Mouse (Mus musculus) brain, embryonic 18.5 days (tissue): ENCODE results near the gene Faap20.
A peak's percentile ranks its signal among the peaks of the same experiment; 100 is the strongest.
"Not testable (repeated sequence)": the region's sequence is repeated elsewhere in the genome, so short reads cannot be mapped to it uniquely, and the experiment has no call there.

Experiments used
- DNase-seq: peaks from one replicate; pipeline ENCODE4 v3.0.0-alpha.2; 2012; ENCODE audit warnings: low read depth, low spot score

Gene Faap20

DNA sequence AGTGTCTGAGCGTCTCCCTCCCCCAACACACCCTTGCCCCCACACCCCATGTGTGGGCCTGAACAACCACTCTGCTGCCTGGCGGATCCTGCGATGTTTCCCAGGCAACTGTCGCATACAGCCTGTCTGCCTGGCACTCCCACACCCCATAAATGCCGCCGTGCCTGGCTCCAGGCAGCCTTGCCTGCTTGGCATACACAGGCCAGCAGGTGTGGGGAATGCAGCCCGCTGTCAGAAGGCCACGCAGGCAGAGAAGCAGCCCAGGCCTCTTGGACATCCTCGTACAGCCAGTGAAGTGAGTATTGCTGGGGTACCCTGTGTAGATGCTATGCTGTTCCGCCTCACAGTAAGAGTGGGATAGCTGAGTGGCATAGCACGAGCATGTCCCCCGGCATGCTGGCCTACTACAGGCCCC is 2.9 kb upstream of the Faap20 start:
- DNase-seq = no peak

DNA sequence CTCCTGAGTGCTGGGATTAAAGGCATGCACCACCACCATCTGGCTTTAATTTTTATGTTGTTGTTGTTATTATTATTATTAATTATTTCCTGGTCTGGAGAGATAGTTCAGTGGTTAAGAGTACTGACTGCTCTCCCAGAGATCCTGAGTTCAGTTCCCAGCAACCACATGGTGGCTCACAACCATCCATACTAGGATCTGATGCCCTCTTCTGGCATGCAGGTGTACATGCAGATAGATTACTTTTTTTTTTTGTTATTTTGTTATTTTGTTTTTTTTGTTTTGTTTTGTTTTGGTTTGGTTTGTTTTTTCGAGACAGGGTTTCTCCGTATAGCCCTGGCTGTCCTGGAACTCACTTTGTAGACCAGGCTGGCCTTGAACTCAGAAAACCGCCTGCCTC is 1.5 kb upstream of the Faap20 start:
- DNase-seq = not testable (repeated sequence)

DNA sequence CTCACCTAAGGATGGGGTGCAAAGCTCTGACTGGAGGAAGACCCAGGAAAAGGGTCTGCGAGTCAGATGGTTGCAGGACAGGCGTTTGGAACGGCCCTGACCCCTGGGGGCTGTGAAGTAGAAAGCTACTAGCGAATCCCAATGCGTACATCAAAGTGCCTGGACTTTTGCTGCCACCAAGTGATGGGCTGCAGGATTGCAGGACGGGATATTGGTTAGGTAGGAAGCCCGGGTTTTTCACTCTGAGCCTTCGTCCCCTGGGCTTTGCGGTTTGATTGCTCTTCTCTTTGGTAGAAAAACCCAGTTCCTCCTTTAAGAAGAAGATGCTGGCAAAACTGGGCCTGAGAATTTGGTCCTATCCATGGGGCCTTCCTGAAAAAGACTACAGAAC is 350 bp upstream of the Faap20 start:
- peak; percentile 90 for DNase-seq

DNA sequence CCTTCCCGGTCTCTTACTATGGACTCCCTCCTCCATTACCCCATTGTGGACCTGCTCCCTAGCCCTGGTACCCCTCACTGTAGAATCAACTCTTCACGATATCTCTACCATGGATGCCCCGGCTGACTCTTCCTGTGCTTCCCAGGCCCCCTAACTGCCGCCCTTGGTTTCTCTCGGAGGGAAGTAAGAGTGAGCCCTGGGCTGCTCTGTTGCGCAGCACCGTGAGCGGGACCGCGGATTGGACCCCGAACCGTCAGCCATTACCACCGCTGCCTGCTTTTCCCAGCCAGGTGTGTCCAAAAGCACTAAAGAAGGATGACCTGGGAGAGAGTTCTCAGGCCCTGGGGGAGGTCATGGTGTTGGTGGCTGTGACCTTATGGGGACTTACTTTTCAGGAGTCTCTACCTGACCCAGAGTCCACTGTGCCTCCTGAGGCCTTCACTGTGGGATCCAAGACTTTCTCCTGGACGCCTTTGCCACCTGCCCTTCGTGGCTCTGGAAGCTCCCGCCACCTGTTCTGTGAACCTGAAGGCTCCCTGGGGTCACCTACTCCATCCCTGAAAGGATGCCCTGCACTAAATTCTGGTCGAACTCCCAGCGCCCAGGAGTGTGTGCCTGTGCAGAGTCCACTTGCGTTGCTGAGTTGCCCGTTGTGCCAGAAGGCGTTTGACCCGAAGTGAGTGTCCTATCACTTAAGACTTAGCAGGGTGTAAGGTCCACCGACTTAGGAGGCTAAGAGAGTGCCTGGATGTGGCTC is 937 bp downstream of the Faap20 start:
- no peak for DNase-seq

DNA sequence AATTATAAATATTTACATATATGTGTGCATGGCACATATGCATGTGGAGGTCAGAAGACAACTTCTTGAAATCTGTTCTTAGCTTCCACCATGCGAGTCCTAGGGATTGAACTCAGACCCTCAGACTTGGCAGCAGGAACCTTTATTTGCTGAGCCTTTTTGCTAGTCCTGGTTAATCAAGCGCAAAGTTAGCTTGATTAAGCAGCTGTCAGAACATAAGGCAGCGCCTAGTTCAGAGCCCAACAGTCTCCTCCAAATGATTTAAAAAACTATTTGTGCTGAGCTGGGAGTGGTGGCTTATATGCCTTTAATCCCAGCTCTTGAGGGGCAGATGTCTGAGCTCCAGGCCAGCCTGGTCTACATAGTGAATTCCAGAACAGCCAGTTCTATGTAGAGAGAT is 1.5 kb downstream of the Faap20 start:
- no peak for DNase-seq

DNA sequence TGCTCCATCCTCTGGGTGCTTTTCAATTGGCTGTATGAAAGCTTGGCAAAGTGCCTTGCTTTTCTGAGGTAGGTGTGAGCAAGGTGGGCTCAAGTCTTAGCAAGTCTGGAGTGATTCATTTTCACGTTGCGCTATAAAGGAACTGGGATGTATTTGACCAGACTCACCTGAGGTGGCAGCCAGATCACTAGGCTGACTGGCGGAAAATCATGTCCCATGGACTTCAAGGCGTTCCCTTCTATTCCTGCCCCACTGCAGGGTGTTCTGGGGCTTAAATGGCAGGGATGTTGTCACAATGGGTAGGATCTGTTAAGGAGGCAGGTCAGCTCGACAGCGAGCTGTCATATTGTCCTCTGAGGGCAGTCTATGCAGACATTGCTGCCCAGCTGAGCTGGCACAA is 2.7 kb downstream of the Faap20 start:
- DNase-seq = no peak

DNA sequence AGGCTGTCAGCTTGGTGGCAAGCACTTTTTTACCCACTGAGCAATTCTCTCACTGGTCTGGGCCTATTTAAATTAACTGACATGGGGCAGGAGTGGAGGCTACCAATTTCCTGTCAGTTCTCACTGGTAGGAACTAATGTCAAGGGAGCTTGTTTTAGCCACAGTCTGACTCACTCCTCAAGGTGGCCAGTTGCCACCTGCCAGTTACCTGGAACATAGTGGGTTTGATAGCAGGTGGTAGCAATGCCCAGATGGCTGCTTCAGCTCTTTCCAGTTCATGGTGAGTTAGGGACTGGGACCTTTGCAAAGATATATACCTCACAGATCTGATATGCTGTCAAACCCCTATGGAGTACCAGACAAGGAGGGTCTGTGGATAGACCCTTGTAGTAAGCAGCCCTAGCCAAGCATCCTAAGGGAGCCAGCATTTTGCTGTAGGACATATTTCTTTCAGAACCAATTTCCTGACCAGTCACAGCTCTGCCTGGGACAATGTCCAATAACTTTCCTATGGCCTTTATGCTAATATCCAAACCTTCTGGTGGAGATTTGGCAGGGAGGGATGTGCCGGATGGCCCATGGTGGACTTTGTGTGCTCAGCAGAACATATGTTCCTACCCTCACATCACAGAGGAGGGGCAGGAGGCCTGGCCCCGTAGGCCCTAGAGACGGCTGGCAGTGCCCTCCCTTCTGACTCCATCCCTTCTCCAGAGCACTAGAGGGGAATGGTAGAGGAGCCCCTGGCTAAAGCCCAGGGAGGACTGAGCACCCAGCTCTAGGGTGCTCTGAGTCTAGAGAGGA is 15.1 kb downstream of the Faap20 start:
- DNase-seq = no peak

DNA sequence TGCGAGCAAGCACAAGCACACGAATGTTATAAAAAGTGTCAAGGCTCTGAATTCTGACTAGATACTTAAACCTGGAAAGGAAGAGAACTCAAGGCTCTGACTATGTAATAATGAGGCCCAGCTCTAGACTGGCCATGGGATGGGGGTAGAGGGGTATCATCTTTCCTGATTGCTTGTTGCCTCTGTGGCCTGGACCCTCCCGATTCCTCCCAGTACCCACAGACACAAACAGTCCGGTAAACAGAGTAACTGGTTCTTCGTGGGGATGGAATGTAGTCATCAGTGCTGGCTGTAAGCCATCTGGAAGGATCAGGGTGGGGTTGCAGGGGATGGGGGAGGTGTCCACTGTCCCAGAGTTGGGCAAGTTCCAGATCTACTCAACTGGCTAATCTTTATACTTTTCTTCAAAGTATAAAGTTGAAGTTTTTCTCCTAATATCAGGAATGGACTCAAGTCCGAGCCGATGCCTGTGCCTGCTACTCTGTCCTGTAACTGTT is 17.5 kb downstream of the Faap20 start:
- no peak for DNase-seq

DNA sequence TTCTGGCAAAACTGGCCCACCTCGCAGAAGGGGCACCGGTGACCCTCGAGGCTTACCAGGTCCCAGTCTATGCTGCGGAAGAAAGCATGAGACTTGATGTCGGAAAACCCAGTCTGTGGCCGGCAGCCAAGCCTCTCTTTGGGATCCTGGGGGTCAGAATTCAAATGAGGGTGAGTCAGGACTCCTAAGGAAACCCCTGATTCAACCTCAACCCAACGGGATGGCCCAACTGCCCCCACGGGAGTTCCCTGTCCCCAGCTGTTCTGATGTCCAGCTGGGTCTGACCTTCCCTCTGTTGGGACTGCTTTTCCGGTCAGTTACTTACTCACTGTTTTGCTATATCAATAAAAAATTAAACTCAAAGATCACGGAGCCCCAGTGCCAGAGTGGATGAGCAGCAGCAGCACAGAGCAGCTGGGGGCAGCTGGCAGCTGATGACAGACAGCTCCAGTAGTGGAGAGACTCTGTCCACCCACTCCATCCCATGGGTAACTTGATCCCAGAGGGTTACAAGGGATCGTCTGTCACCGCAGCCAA is 18.1 kb downstream of the Faap20 start:
- no peak for DNase-seq

DNA sequence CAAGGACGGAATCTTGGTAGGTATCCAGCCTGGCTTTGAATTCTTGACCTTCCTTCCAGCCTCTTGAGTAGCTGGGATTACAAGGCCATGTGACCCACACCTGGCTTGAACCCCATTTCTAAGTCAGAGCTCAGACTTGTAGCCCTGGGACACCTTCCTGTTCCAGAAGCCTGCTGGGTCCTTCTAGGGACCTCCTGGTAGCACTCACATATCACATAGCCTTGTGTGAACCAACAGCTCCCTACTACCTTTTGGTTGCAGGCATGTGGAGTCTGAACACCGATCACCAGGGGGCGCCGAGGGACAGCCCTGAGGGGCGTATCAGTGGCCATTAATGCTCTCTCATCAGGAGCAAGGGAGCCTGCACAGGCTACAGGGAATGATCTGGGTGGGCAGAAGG is 18.8 kb downstream of the Faap20 start:
- DNase-seq = no peak

DNA sequence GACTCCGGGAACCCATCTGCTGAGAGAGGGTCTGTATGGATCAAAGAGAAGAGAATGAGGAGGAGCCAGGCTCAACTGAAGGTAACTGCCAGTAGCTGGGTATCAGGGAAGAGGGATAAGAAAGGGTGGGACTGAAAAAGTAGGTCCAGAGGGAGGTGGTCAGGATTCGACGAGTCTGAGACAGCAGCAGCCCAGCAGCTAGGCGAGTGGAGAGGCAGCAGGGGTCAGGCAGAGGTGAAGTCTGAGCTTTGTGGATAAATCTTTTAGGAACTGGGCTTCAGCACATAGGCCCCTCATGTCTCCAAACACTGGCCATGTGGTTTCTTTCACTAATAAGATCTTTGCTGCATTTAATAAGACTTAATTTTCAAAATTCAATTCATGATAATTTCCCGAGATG is 24.8 kb downstream of the Faap20 start:
- DNase-seq = no peak

DNA sequence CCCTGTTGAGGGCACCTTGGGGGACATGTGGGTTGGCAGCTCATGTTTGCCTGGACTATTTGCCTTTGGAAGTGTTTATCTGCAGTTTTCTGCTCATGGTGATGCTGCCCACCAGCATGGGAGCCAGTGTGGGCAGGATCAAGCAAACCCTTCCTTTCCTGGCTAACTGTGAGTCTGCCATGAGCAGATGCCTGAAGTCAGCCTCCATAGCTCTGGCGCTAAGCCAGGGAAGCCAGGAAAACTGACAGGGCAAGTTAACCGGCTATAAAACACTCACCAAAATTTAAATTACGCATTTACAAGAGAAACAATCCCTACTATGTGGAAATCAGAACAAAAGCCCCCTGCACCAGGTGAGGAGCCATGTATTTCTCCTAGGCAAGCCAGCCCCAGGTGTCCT is 25.2 kb downstream of the Faap20 start:
- no peak for DNase-seq

DNA sequence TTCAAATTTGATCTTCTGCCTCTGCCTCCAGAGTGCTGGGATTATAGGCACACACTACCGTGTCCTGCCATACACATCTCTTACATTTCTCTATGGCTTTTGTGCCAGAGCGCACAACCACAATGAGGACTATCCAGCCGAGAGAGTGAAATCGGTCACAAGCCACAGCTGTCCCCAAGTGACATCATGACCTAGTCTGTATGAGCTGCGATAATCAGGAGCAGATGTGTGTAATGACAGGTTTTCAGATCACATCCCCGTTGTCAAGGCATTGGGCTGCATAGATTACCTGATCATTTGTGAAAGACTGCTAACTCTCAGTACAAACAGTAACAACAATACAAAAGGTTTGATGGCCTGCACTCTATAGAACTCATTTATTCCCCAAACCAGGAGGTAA is 28.4 kb downstream of the Faap20 start:
- no peak for DNase-seq

DNA sequence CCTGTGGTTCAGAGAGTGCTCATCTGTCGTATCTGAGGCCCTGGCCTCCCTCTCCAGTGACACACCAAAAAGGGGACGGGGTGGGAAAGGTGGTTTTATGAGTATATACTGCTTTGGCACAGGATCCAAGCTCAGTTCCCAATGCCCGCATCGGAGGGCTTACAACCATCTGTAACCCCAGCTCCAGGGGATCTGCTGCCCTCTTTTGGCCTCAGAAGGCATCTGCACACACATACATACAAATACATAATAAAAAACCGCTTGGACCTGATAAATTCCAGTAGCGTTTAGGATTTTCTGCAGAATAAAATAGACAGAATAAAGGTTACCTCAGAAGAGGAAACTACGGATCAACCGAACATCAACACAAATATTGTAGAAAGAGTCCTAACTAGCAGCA is 29.5 kb downstream of the Faap20 start:
- no peak for DNase-seq

DNA sequence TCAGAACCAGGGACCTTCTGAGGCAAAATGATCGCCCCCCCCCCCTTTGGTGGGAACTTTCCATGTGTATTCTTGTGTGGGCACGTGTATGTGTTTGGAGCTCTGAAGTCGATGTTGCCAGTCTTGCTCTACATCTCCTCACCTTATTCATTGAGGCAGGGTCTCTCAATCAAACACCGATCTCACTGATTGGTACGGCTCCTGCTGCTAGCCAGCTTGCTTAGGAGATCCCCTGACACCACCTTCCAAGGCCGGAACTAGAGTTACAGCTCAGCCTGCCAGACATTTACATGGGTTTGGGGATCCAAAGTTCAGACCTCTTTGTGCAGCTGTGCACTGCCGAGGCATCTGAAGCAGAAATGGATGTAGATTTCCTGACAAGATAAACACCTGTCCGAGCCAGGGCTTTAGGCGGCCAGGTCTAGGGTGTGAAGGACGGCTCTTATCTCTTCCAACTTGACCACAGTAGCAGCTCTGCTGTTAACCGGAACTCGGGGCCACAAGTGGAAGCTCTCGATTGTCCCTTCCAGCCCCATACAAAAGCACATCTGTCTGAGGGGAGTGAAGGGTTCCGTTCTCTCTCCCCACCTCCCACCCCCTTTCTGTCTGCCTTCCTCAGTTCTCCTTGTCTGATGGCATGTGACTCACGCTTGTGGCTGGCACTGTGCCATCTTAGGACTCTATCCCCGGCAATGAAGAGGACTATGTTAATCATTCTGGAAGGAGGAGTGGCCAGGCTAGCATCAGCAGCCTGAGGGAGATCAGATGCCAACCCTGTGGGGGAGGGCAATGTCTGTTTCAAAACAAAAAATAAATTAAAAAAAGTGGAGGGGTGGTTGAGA is 30.5 kb downstream of the Faap20 start:
- DNase-seq = no peak

DNA sequence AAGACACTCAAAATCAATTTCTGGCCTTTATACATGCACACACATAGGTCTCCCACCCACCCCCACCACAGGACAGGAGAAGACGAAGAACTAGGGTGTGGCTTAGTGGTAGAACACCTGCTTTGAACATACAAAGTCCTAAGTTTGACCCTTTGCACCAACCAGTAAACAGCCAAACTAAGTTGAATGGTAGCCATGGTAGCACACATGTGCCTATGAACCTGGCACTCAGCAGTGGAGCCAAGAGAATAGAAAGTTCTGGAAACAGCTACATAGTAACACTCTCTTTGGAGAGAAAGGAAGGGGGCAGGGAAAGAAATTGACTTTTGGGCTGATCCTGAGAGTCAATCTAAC is 31.1 kb downstream of the Faap20 start:
- DNase-seq = no peak

DNA sequence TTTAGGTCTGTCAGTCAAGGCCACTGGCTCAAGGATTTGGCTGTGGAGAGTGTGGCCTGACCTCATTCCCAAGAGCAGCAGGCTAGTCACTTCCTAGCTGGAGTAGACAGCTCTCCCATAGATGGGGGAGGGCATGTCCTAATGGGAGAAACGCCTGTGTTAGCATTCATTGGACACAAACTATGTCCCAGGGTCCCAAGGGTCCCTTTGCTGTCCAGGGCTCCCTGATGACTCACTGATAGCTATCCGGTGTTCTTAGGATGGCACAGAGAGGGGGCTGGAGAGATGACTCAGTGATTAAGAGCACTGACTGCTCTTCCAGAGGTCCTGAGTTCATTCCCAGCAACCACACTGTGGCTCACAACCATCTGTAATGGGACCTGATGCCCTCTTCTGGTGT is 31.6 kb downstream of the Faap20 start:
- no peak for DNase-seq

DNA sequence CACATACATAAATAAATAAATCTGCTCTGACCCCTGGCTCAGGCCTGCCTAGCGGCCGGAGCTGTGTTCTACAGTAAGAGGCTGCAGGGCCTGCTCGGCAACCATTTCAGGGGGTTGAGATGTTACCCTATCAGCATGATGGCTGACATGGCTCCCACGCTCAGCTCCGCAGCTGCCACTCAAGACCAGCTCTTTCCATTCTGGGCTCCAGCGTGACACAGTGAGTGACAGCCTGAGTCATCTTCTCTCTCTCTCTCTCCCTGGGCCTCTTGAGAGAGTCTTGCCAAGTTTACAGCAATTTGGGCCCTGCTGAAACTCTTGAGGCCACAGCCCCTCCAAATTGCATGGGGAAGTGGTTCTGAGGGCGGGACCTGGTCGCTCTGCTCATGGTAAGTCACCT is 32.0 kb downstream of the Faap20 start:
- DNase-seq = no peak

DNA sequence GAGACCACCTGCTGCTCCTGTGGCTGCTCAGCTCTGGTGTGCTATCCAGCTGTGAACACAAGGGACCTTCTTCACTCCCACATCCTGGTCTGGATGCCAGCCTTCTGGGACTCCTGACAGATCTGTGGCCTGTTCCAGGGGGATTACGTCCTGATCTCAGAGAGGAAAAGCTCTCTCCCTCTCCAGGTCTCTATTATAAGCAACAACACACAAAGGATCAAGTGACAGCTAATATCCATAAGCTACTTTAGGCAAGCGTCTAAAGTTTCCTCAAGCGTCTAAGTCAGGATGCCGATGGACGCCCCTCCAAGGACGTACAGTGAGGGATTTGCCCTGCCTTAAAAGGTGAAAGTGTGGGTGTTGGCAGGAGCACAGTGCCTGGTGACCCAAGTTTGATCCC is 32.6 kb downstream of the Faap20 start:
- DNase-seq = no peak

DNA sequence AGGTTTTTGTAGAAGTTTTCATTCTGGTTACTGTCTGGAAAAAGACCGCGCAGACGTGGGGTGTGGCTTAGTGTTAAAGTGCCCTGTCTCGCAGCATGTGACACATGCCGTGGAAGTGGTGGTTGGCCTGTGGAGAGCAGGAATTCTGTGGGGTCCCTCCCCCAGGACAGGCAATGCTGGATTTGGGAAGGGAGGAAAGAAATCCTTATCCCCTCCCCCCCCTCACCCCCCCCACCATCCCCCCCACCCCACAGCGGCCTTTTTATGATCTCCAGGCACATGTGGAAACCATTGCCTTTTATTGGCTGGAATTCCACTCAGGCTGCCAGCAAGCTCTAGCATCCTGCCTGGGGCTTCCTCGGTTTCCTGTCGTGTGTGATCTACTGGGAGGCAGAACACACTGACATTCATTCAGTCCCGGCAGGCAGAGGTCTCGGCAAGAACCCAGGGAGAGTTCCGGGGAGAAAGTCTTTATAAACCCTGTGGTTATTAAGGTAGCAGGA is 33.5 kb downstream of the Faap20 start:
- DNase-seq = no peak

DNA sequence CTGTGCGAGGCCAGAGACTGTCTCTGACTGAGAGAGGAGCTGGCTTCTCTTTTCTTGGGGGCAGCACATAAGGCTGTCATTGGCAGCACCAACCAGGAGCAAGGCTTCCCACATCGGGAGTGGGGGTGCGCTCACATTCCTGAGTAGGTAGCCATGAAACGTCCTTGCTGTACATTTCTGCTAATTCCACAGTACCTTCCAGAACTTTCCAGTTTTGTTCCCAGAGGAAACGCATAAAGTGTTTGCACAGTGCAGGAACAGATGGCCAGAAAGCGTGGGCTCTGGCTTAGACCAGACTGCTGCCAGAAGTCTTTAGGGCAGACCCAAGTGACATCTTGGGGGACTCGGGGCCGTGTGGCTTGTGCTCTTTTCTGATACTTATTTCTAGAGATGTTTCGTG is 34.0 kb downstream of the Faap20 start:
- DNase-seq = no peak
